Mouse (Mus musculus): ENCODE results near the gene Gm45808.
"Not testable (repeated sequence)": the region's sequence is repeated elsewhere in the genome, so short reads cannot be mapped to it uniquely, and the experiment has no call there.

GRCm38 (mm10) chr7:45484985-45485384 lies 1.6 kb downstream of the Gm45808 start:
- not testable (repeated sequence) for TF ChIP-seq CTCF (IDR thresholded peaks at IDR 0.05; ENCODE audit: control insufficient read depth, insufficient read depth, insufficient read length); MAX (IDR thresholded peaks at IDR 0.05); CEBPB (IDR thresholded peaks at IDR 0.05; ENCODE audit: low read depth); MYOD1 (IDR thresholded peaks at IDR 0.05; ENCODE audit: control insufficient read depth, insufficient read length, low read depth)
